Mouse (Mus musculus): ENCODE measurements around the gene Olfr1233. TPM values are rescaled to one million over a fixed set of nuclear protein-coding genes. Genes with fewer than 3 reads are reported as not detected.

Gene Olfr1233
- polyA plus RNA-seq (2014; fragmentation: Nextera tagmentation; extraction: Ambion mirVana): not detected in 2 replicates

DNA sequence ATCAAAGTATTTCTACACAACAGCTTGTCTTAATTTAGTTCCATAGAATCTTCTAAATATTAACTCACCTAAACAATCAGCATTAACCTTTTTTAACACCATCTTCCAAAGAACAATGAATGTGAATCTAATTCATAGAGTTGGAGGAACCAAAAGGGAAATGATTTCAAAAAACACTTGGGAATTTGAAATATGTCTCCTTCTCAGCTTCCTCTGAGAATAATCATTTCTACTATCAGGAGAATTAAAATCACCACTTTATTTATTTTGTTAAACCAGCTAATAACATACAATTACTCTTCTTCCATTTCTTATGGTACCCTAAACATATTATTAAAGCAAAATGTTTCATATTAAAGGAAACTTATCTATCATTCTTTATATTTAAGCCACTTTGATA, at the start of gene Olfr1233:
Gene Olfr1233 (minus strand): TSS at position 101 of the 400 bp plus-strand sequence.
- Histone ChIP-seq H3K4me3 (ENCODE audit: low read depth, low read length) (no peak within 1 kb of the TSS), H3K4me1 (ENCODE audit: control insufficient read depth, insufficient read depth, low read length) (no peaks in the 10 kb centered on the region), H3K9me3 (ENCODE audit: control insufficient read depth, low read length) (no peaks in the 10 kb centered on the region), H3K36me3 (ENCODE audit: control insufficient read depth, insufficient read depth, low read length) (no peaks in the 10 kb centered on the region), H3K27ac (ENCODE audit: low read depth, low read length) (no peak within 1 kb of the TSS), H3K9ac (replicated peaks; ENCODE audit: low read depth, low read length) (no peak within 1 kb of the TSS), H3K27me3 (ENCODE audit: control insufficient read depth, insufficient read depth, low read length) (no peaks in the 10 kb centered on the region), H3K4me2 (ENCODE audit: low read depth, low read length) (no peak within 1 kb of the TSS)
- ATAC-seq (ENCODE audit: low read depth): no peak

DNA sequence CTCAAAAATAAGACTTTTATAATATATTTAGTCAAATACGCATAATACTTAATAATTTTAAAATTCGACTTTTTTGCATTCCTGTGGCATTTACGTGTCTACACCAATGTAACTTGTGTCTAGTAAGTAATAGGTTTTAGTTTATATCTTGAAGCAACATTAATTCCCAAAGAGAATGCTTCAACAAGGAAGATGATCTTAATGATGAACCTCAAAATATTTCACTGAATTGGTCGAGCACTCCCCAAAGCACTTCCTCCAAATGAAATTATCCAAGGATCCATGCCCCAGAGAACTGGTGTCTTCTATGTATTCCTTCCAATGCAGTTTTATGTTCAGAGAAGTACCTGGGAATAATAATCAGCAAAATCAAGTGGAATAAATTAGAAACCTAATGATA, 22.6 kb upstream of the Olfr1233 start, which contains the start of gene Olfr1234:
Gene Olfr1234 (minus strand): TSS at position 101 of the 400 bp plus-strand sequence.
- Histone ChIP-seq H3K27me3 (ENCODE audit: control insufficient read depth, insufficient read depth, low read length) (no peaks in the 10 kb centered on the region), H3K9ac (replicated peaks; ENCODE audit: low read depth, low read length) (no peak within 1 kb of the TSS), H3K9me3 (ENCODE audit: control insufficient read depth, low read length) (no peaks in the 10 kb centered on the region), H3K4me2 (ENCODE audit: low read depth, low read length) (no peak within 1 kb of the TSS), H3K36me3 (ENCODE audit: control insufficient read depth, insufficient read depth, low read length) (no peaks in the 10 kb centered on the region), H3K4me3 (ENCODE audit: low read depth, low read length) (no peak within 1 kb of the TSS), H3K4me1 (ENCODE audit: control insufficient read depth, insufficient read depth, low read length) (no peaks in the 10 kb centered on the region), H3K27ac (ENCODE audit: low read depth, low read length) (no peak within 1 kb of the TSS)
- no peak for ATAC-seq (ENCODE audit: low read depth)
- 89% methylated on average over 4 of the region's 4 CpGs for WGBS

DNA sequence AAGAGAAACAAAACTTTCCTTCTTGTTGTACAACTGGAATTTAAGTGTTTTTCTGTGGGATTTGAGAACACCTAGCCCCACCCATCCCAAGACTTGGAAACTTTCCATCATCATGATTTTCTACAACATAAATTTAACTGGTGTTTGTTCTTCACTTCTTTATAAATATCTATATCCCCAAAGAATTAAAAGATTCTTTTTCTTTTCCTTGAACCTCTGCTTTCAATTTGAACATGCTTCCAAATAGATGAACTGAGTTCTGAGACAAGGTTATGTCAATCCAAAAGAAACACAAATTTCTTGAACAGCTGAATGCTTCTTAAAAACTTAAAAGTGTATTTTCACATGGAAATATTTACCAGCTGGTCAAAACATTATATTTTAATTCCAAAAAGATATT, 12.6 kb downstream of the Olfr1233 start, which contains the start of gene Olfr1232:
Gene Olfr1232 (minus strand): TSS at position 101 of the 400 bp plus-strand sequence.
- Histone ChIP-seq H3K9ac (replicated peaks; ENCODE audit: low read depth, low read length) (no peak within 1 kb of the TSS), H3K27ac (ENCODE audit: low read depth, low read length) (no peak within 1 kb of the TSS), H3K4me3 (ENCODE audit: low read depth, low read length) (no peak within 1 kb of the TSS), H3K9me3 (ENCODE audit: control insufficient read depth, low read length) (no peaks in the 10 kb centered on the region), H3K36me3 (ENCODE audit: control insufficient read depth, insufficient read depth, low read length) (no peaks in the 10 kb centered on the region), H3K4me1 (ENCODE audit: control insufficient read depth, insufficient read depth, low read length) (no peaks in the 10 kb centered on the region), H3K27me3 (ENCODE audit: control insufficient read depth, insufficient read depth, low read length) (no peaks in the 10 kb centered on the region), H3K4me2 (ENCODE audit: low read depth, low read length) (no peak within 1 kb of the TSS)
- no peak for ATAC-seq (ENCODE audit: low read depth)

GRCm38 (mm10) chr2:89306974-89307373, 35.2 kb downstream of the Olfr1233 start, which contains the start of gene Olfr1231:
TSS of gene Olfr1231 (minus strand) at chr2:89307074.
- H3K27ac ChIP-seq (ENCODE audit: low read depth, low read length): no peak within 1 kb of the TSS
- WGBS: 75% methylated on average over 2 of the region's 2 CpGs
- H3K4me2 ChIP-seq (ENCODE audit: low read depth, low read length): no peak within 1 kb of the TSS
- H3K4me3 ChIP-seq (ENCODE audit: low read depth, low read length): no peak within 1 kb of the TSS
- no peaks in the 10 kb centered on the region for H3K9me3 ChIP-seq (ENCODE audit: control insufficient read depth, low read length)
- ATAC-seq (ENCODE audit: low read depth): no peak
- no peaks in the 10 kb centered on the region for H3K36me3 ChIP-seq (ENCODE audit: control insufficient read depth, insufficient read depth, low read length)
- no peaks in the 10 kb centered on the region for H3K4me1 ChIP-seq (ENCODE audit: control insufficient read depth, insufficient read depth, low read length)
- no peak within 1 kb of the TSS for H3K9ac ChIP-seq (replicated peaks; ENCODE audit: low read depth, low read length)
- H3K27me3 ChIP-seq (ENCODE audit: control insufficient read depth, insufficient read depth, low read length): no peaks in the 10 kb centered on the region

- H3K4me3 ChIP-seq (ENCODE audit: low read depth, low read length): no peak within 1 kb of the TSS
- 90% methylated on average over 1 of the region's 1 CpGs for WGBS
- no peak for ATAC-seq (ENCODE audit: low read depth)
- H3K9me3 ChIP-seq (ENCODE audit: control insufficient read depth, low read length): no peaks in the 10 kb centered on the region
- H3K27me3 ChIP-seq (ENCODE audit: control insufficient read depth, insufficient read depth, low read length): no peaks in the 10 kb centered on the region
- no peaks in the 10 kb centered on the region for H3K36me3 ChIP-seq (ENCODE audit: control insufficient read depth, insufficient read depth, low read length)
- no peak within 1 kb of the TSS for H3K4me2 ChIP-seq (ENCODE audit: low read depth, low read length)
- no peak within 1 kb of the TSS for H3K27ac ChIP-seq (ENCODE audit: low read depth, low read length)
- H3K4me1 ChIP-seq (ENCODE audit: control insufficient read depth, insufficient read depth, low read length): no peaks in the 10 kb centered on the region
- no peak within 1 kb of the TSS for H3K9ac ChIP-seq (replicated peaks; ENCODE audit: low read depth, low read length)
These were observed 45.0 kb downstream of the Olfr1233 start, which contains the start of gene Olfr1230 for GRCm38 (mm10) chr2:89297168-89297567. TSS of gene Olfr1230 (minus strand) at chr2:89297268.

DNA sequence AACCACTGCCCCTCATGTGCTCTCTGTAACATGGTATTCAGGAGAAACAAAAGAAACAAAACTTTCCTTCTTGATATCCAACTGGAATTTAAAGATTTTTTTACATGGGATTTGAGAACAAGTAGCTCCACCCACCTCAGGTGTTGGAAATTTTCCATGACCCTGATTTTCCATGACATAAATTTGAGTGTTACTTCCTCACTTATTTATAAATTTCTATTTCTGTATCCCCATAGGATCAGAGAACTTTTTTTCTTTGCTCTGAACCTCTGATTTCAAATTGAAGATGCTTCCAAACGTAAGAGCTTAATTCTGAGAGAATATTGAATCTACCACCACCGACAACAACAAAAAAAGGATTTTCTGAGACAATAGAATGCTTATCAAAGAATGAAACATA, 54.3 kb downstream of the Olfr1233 start, which contains the start of gene Olfr1229:
Gene Olfr1229 (minus strand): TSS at position 101 of the 400 bp plus-strand sequence.
- WGBS: 79% methylated on average over 2 of the region's 2 CpGs
- Histone ChIP-seq H3K27ac (ENCODE audit: low read depth, low read length) (no peak within 1 kb of the TSS), H3K9me3 (ENCODE audit: control insufficient read depth, low read length) (no peaks in the 10 kb centered on the region), H3K9ac (replicated peaks; ENCODE audit: low read depth, low read length) (no peak within 1 kb of the TSS), H3K4me2 (ENCODE audit: low read depth, low read length) (no peak within 1 kb of the TSS), H3K36me3 (ENCODE audit: control insufficient read depth, insufficient read depth, low read length) (no peaks in the 10 kb centered on the region), H3K27me3 (ENCODE audit: control insufficient read depth, insufficient read depth, low read length) (no peaks in the 10 kb centered on the region), H3K4me1 (ENCODE audit: control insufficient read depth, insufficient read depth, low read length) (no peaks in the 10 kb centered on the region), H3K4me3 (ENCODE audit: low read depth, low read length) (no peak within 1 kb of the TSS)
- ATAC-seq (ENCODE audit: low read depth): no peak

Other genes starting within 250 kb of the Olfr1233 start
- gene Olfr1220, start 235.6 kb downstream of the Olfr1233 start, polyA plus RNA-seq (2014; fragmentation: Nextera tagmentation; extraction: Ambion mirVana): not detected in 2 replicates
- not detected in 2 replicates for gene Olfr1221, start 225.1 kb downstream of the Olfr1233 start, polyA plus RNA-seq (2014; fragmentation: Nextera tagmentation; extraction: Ambion mirVana)
- gene Olfr1222, start 209.3 kb downstream of the Olfr1233 start, polyA plus RNA-seq (2014; fragmentation: Nextera tagmentation; extraction: Ambion mirVana): not detected in 2 replicates
- not detected in 2 replicates for gene Olfr1223, start 190.8 kb downstream of the Olfr1233 start, polyA plus RNA-seq (2014; fragmentation: Nextera tagmentation; extraction: Ambion mirVana)
- not detected in 2 replicates for gene Olfr1224-ps1, start 178.3 kb downstream of the Olfr1233 start, polyA plus RNA-seq (2014; fragmentation: Nextera tagmentation; extraction: Ambion mirVana)
- gene Olfr1225, start 167.7 kb downstream of the Olfr1233 start, polyA plus RNA-seq (2014; fragmentation: Nextera tagmentation; extraction: Ambion mirVana): not detected in 2 replicates
- gene Olfr1226, start 142.3 kb downstream of the Olfr1233 start, polyA plus RNA-seq (2014; fragmentation: Nextera tagmentation; extraction: Ambion mirVana): not detected in 2 replicates
- not detected in 2 replicates for gene Olfr1228, start 88.3 kb downstream of the Olfr1233 start, polyA plus RNA-seq (2014; fragmentation: Nextera tagmentation; extraction: Ambion mirVana)
- gene Olfr1229, start 54.4 kb downstream of the Olfr1233 start, polyA plus RNA-seq (2014; fragmentation: Nextera tagmentation; extraction: Ambion mirVana): not detected in 2 replicates
- gene Olfr1230, start 45.1 kb downstream of the Olfr1233 start, polyA plus RNA-seq (2014; fragmentation: Nextera tagmentation; extraction: Ambion mirVana): not detected in 2 replicates
- gene Olfr1231, start 35.3 kb downstream of the Olfr1233 start, polyA plus RNA-seq (2014; fragmentation: Nextera tagmentation; extraction: Ambion mirVana): not detected in 2 replicates
- gene Olfr1232, start 12.7 kb downstream of the Olfr1233 start, polyA plus RNA-seq (2014; fragmentation: Nextera tagmentation; extraction: Ambion mirVana): not detected in 2 replicates
- gene Olfr1234, start 22.5 kb upstream of the Olfr1233 start, polyA plus RNA-seq (2014; fragmentation: Nextera tagmentation; extraction: Ambion mirVana): not detected in 2 replicates
- not detected in 2 replicates for gene Olfr1238, start 67.3 kb upstream of the Olfr1233 start, polyA plus RNA-seq (2014; fragmentation: Nextera tagmentation; extraction: Ambion mirVana)
- not detected in 2 replicates for gene Olfr1239, start 78.0 kb upstream of the Olfr1233 start, polyA plus RNA-seq (2014; fragmentation: Nextera tagmentation; extraction: Ambion mirVana)
- gene Olfr1240, start 100.6 kb upstream of the Olfr1233 start, polyA plus RNA-seq (2014; fragmentation: Nextera tagmentation; extraction: Ambion mirVana): not detected in 2 replicates
- not detected in 2 replicates for gene Olfr1241, start 144.7 kb upstream of the Olfr1233 start, polyA plus RNA-seq (2014; fragmentation: Nextera tagmentation; extraction: Ambion mirVana)
- gene Olfr1242, start 155.9 kb upstream of the Olfr1233 start, polyA plus RNA-seq (2014; fragmentation: Nextera tagmentation; extraction: Ambion mirVana): not detected in 2 replicates
- gene Olfr1243, start 189.1 kb upstream of the Olfr1233 start, polyA plus RNA-seq (2014; fragmentation: Nextera tagmentation; extraction: Ambion mirVana): not detected in 2 replicates
- not detected in 2 replicates for gene Olfr1245, start 236.0 kb upstream of the Olfr1233 start, polyA plus RNA-seq (2014; fragmentation: Nextera tagmentation; extraction: Ambion mirVana)